12 mouse cellular contexts compared by ENCODE assay signal in genomic region chr3:30741306-30741705, GRCm38 (mm10). TPM values are rescaled to one million over a fixed set of nuclear protein-coding genes. Genes with fewer than 3 reads are reported as not detected.
DNase-seq lines count a peak whose midpoint lies in the region; ATAC-seq lines count a peak whose summit lies in the region.
"Had no signal": no experiment of that assay in that cellular context is flagged by ENCODE, and none has a peak within 500 bp of the region (broad histone marks: within the 10 kb centered on the region; RNA-seq: fewer than 3 reads in every experiment).

No protein-coding gene starts in this region.

- no peak overlapping the region for H3K4me2 ChIP-seq in midbrain, embryonic 13.5 days (replicated peaks)

- 0 out of 2 replicates have a peak, but pooled peaks cover 4% of the 10 kb centered on the region for H3K9me3 ChIP-seq in hindbrain, embryonic 10.5 days
- no peaks in the 10 kb centered on the region for H3K9me3 ChIP-seq in midbrain, embryonic 13.5 days

- no peaks in the 10 kb centered on the region for H3K36me3 ChIP-seq in hindbrain, embryonic 10.5 days
- no peaks in the 10 kb centered on the region for H3K36me3 ChIP-seq in midbrain, embryonic 13.5 days

- no peak overlapping the region for H3K4me3 ChIP-seq in hindbrain, embryonic 10.5 days
- H3K4me3 ChIP-seq in midbrain, embryonic 13.5 days (replicated peaks), result no peak overlapping the region
- H3K4me3 ChIP-seq: left cerebral cortex, adult 2 months had no signal

- no peak for ATAC-seq in megakaryocyte-erythroid progenitor cell, adult 5-6 weeks (replicated peaks; ENCODE audit: low FRiP score, low TSS enrichment, poor library complexity, severe bottlenecking)
- no peak for ATAC-seq in midbrain, embryonic 13.5 days
- ATAC-seq: lung, postnatal 0 days had no signal

- intact Hi-C loops in left cerebral cortex, postnatal 36 days (cut with DNase I), result no loop called here

- H3K27ac ChIP-seq in hindbrain, embryonic 10.5 days, result no peak overlapping the region
- no peak overlapping the region for H3K27ac ChIP-seq in midbrain, embryonic 13.5 days
- H3K27ac ChIP-seq: left cerebral cortex, adult 2 months had no signal

- H3K9ac ChIP-seq in midbrain, embryonic 13.5 days (replicated peaks), result no peak overlapping the region

- DNase-seq in adrenal gland, adult 8-10 months, result peak; percentile 20
- peak; percentile 62 to 64 for DNase-seq in adrenal gland, postnatal 36 days
- peak; percentile 17 for DNase-seq in heart, adult 8-10 months (ENCODE audit: low spot score)
- DNase-seq in left cerebral cortex, postnatal 36 days (ENCODE audit: low spot score in 2 of 2), result peak; percentile 21 to 49
- no peak for DNase-seq in hindbrain, embryonic 10.5 days (ENCODE audit: low spot score)
- DNase-seq in thymus, postnatal 14 days, result no peak

- no peaks in the 10 kb centered on the region for H3K27me3 ChIP-seq in hindbrain, embryonic 10.5 days (ENCODE audit: insufficient read depth, poor library complexity, severe bottlenecking)
- H3K27me3 ChIP-seq in midbrain, embryonic 13.5 days, result no peaks in the 10 kb centered on the region

- 82% methylated on average over 6 of the region's 6 CpGs for WGBS in hindbrain, embryonic 10.5 days
- WGBS in midbrain, embryonic 13.5 days, result 91% methylated on average over 6 of the region's 6 CpGs

- peaks cover 6% of the 10 kb centered on the region; the same call in 1 of the 2 replicates for H3K4me1 ChIP-seq in hindbrain, embryonic 10.5 days (replicated peaks)
- H3K4me1 ChIP-seq in midbrain, embryonic 13.5 days (replicated peaks), result 0 out of 2 replicates have a peak, but pooled peaks cover 8% of the 10 kb centered on the region

RNA-seq across cellular contexts. Expression of gene Samd7, which starts 4.8 kb away (rescaled TPM):
- not detected for total RNA-seq in adrenal gland, adult 8-10 months (2022)
- total RNA-seq in adrenal gland, postnatal 36 days (2021), result not detected
- not detected for total RNA-seq in heart, adult 8-10 months (2022)
- not detected for total RNA-seq in left cerebral cortex, postnatal 36 days (2021)
- total RNA-seq in megakaryocyte-erythroid progenitor cell, adult 5-6 weeks (2014; fragmentation: Nextera tagmentation), result not detected in 2 replicates
- not detected in 2 replicates for total RNA-seq in megakaryocyte-erythroid progenitor cell, adult 5-6 weeks (2017)
- not detected in 2 replicates for polyA plus RNA-seq in hindbrain, embryonic 10.5 days (2016; fragmentation: Nextera tagmentation; extraction: Ambion mirVana)
- not detected in 2 replicates for polyA plus RNA-seq in midbrain, embryonic 13.5 days (2015; fragmentation: Nextera tagmentation; extraction: Ambion mirVana)
- total RNA-seq: common myeloid progenitor, adult 5-6 weeks; left cerebral cortex, adult 2 months had no signal
- polyA plus RNA-seq: heart, embryonic 14.5 days; lung, postnatal 0 days had no signal

RNA-seq across cellular contexts. Expression of gene Lrrc31, which starts 41.7 kb away (rescaled TPM):
- under 1 TPM in 1 of 4 experiments, not detected in 3; 0.15 TPM for total RNA-seq in adrenal gland, adult 8-10 months (2022)
- total RNA-seq in adrenal gland, postnatal 36 days (2021), result not detected
- under 1 TPM in 2 of 4 experiments, not detected in 2; 0.19 to 0.47 TPM for total RNA-seq in heart, adult 8-10 months (2022)
- not detected for total RNA-seq in left cerebral cortex, postnatal 36 days (2021)
- total RNA-seq in megakaryocyte-erythroid progenitor cell, adult 5-6 weeks (2014; fragmentation: Nextera tagmentation), result not detected in 2 replicates
- total RNA-seq in megakaryocyte-erythroid progenitor cell, adult 5-6 weeks (2017), result not detected in 2 replicates
- not detected in 2 replicates for polyA plus RNA-seq in hindbrain, embryonic 10.5 days (2016; fragmentation: Nextera tagmentation; extraction: Ambion mirVana)
- 0.11 TPM in 1 of 2 replicates, not detected in the other for polyA plus RNA-seq in midbrain, embryonic 13.5 days (2015; fragmentation: Nextera tagmentation; extraction: Ambion mirVana)
- total RNA-seq: common myeloid progenitor, adult 5-6 weeks; left cerebral cortex, adult 2 months had no signal
- polyA plus RNA-seq: heart, embryonic 14.5 days had no signal

RNA-seq across cellular contexts. Expression of gene Sec62, which starts 51.4 kb away (rescaled TPM):
- total RNA-seq in adrenal gland, adult 8-10 months (2022), result 100 to 1,000 TPM in 2 of 4 experiments, 10 to 100 TPM in 2; 91.1 to 113 (median 104) TPM
- 100 to 1,000 TPM in 1 of 2 experiments, 10 to 100 TPM in 1; 97.2 to 105 TPM for total RNA-seq in adrenal gland, postnatal 36 days (2021)
- 10 to 100 TPM; 36.4 to 41.1 (median 38.2) TPM for total RNA-seq in heart, adult 8-10 months (2022)
- total RNA-seq in left cerebral cortex, postnatal 36 days (2021), result 100 to 1,000 TPM; 109 to 113 TPM
- 47.4 and 51.2 TPM in 2 replicates for total RNA-seq in megakaryocyte-erythroid progenitor cell, adult 5-6 weeks (2014; fragmentation: Nextera tagmentation)
- total RNA-seq in megakaryocyte-erythroid progenitor cell, adult 5-6 weeks (2017), result 72.7 and 101 TPM in 2 replicates
- 40.4 and 49.0 TPM in 2 replicates for polyA plus RNA-seq in hindbrain, embryonic 10.5 days (2016; fragmentation: Nextera tagmentation; extraction: Ambion mirVana)
- 92.7 and 101 TPM in 2 replicates for polyA plus RNA-seq in midbrain, embryonic 13.5 days (2015; fragmentation: Nextera tagmentation; extraction: Ambion mirVana)

Comparison
In these comparisons a context has a peak if more than half of its experiments do, and no peak if none do; other contexts are left out.
1. DNase-seq: peak in adrenal gland, adult 8-10 months (single experiment), adrenal gland, postnatal 36 days (2 of 2), heart, adult 8-10 months (single experiment) and left cerebral cortex, postnatal 36 days (2 of 2); none in hindbrain, embryonic 10.5 days (single experiment) and thymus, postnatal 14 days (single experiment).